8 mouse cellular contexts compared by ENCODE assay signal in genomic region chr4:56864417-56865001, GRCm38 (mm10). TPM values are rescaled to one million over a fixed set of nuclear protein-coding genes. Genes with fewer than 3 reads are reported as not detected.
DNase-seq lines count a peak whose midpoint lies in the region; ATAC-seq and TF ChIP-seq lines count a peak whose summit lies in the region.

No protein-coding gene starts in this region.

- peak; percentile 73 for ATAC-seq in forebrain, embryonic 13.5 days

- H3K9me3 ChIP-seq in forebrain, embryonic 13.5 days (replicated peaks), result no peaks in the 10 kb centered on the region
- H3K9me3 ChIP-seq in limb, embryonic 10.5 days (replicated peaks), result no peaks in the 10 kb centered on the region

- DNase-seq in layer of hippocampus, adult 11-12 months (ENCODE audit: low spot score), result peak; percentile 37
- no peak for DNase-seq in layer of hippocampus, adult 9-10 months (ENCODE audit: low spot score)
- peak; percentile 62 for DNase-seq in adrenal gland, postnatal 14 days
- peak; percentile 8 for DNase-seq in hindlimb bud, embryonic 11.5 days (ENCODE audit: extremely low spot score, low read depth, low spot score)
- DNase-seq in limb, embryonic 10.5 days (ENCODE audit: low spot score), result peak; percentile 70
- DNase-seq in mesoderm, embryonic 11.5 days (ENCODE audit: low read depth, low spot score), result peak; percentile 61

- peak overlapping the region; percentile 86 for H3K4me3 ChIP-seq in forebrain, embryonic 13.5 days
- H3K4me3 ChIP-seq in limb, embryonic 10.5 days, result peak overlapping the region; percentile 88
- peak overlapping the region; percentile 91 for H3K4me3 ChIP-seq in testis, adult 2 months (ENCODE audit: control insufficient read depth, low read depth, low read length)

- no peaks in the 10 kb centered on the region for H3K27me3 ChIP-seq in forebrain, embryonic 13.5 days
- no peaks in the 10 kb centered on the region for H3K27me3 ChIP-seq in limb, embryonic 10.5 days (ENCODE audit: low read depth, poor library complexity, severe bottlenecking)
- no peaks in the 10 kb centered on the region for H3K27me3 ChIP-seq in testis, adult 2 months (ENCODE audit: control insufficient read depth, insufficient read depth, low read length)

- no peaks in the 10 kb centered on the region for H3K36me3 ChIP-seq in forebrain, embryonic 13.5 days (ENCODE audit: poor library complexity, severe bottlenecking)
- H3K36me3 ChIP-seq in limb, embryonic 10.5 days, result no peaks in the 10 kb centered on the region
- no peaks in the 10 kb centered on the region for H3K36me3 ChIP-seq in testis, adult 2 months (ENCODE audit: control insufficient read depth, insufficient read depth, low read length)

- under 1% methylated on average over 37 of the region's 49 CpGs for WGBS in forebrain, embryonic 13.5 days
- WGBS in limb, embryonic 10.5 days, result under 1% methylated on average over 49 of the region's 49 CpGs

- no peak for TF ChIP-seq CTCF in testis, adult 2 months (IDR thresholded peaks at IDR 0.05; ENCODE audit: control insufficient read depth, insufficient read depth, insufficient replicate concordance, low read depth, low read length)

- H3K9ac ChIP-seq in forebrain, embryonic 13.5 days, result peak overlapping the region; percentile 90

- TF ChIP-seq POLR2A in testis, adult 2 months (IDR thresholded peaks at IDR 0.05; ENCODE audit: control insufficient read depth, low read depth, low read length), result no peak

- peak overlapping the region; percentile 84 for H3K4me2 ChIP-seq in forebrain, embryonic 13.5 days

- peaks cover 18% of the 10 kb centered on the region for H3K4me1 ChIP-seq in forebrain, embryonic 13.5 days
- H3K4me1 ChIP-seq in limb, embryonic 10.5 days, result peaks cover 24% of the 10 kb centered on the region
- H3K4me1 ChIP-seq in testis, adult 2 months (ENCODE audit: control insufficient read depth, insufficient read depth, low read length), result peaks cover 10% of the 10 kb centered on the region

- H3K27ac ChIP-seq in forebrain, embryonic 13.5 days, result peak overlapping the region; percentile 66
- H3K27ac ChIP-seq in limb, embryonic 10.5 days, result peak overlapping the region; percentile 92
- peak overlapping the region; percentile 72 for H3K27ac ChIP-seq in testis, adult 2 months (ENCODE audit: control insufficient read depth, insufficient read depth, low read depth, low read length)

RNA-seq across cellular contexts. Expression of gene Ctnnal1, which starts 0.5 kb away (rescaled TPM):
- total RNA-seq in adrenal gland, postnatal 14 days (2021), result 18.1 and 19.6 TPM in 2 replicates
- 16.5 and 19.4 TPM in 2 replicates for polyA plus RNA-seq in forebrain, embryonic 13.5 days (2015; fragmentation: Nextera tagmentation; extraction: Ambion mirVana)
- 29.6 and 33.2 TPM in 2 replicates for polyA plus RNA-seq in limb, embryonic 10.5 days (2016; fragmentation: Nextera tagmentation; extraction: Ambion mirVana)
- polyA plus RNA-seq in testis, adult 2 months (2012; rRNA removed), result 7.0 and 7.3 TPM in 2 replicates
